Mouse (Mus musculus) lung, postnatal 4 days (tissue): ENCODE measurements around the gene Rgsl1.

Experiments
- DNase-seq, 2 experiments: peaks; one replicate each; pipeline ENCODE4 v3.0.0; 2021

Rgsl1 gene

GRCm38 (mm10) chr1:153739437-153740015 lies 104.4 kb downstream of the Rgsl1 start:
- DNase-seq = no peak

DNA sequence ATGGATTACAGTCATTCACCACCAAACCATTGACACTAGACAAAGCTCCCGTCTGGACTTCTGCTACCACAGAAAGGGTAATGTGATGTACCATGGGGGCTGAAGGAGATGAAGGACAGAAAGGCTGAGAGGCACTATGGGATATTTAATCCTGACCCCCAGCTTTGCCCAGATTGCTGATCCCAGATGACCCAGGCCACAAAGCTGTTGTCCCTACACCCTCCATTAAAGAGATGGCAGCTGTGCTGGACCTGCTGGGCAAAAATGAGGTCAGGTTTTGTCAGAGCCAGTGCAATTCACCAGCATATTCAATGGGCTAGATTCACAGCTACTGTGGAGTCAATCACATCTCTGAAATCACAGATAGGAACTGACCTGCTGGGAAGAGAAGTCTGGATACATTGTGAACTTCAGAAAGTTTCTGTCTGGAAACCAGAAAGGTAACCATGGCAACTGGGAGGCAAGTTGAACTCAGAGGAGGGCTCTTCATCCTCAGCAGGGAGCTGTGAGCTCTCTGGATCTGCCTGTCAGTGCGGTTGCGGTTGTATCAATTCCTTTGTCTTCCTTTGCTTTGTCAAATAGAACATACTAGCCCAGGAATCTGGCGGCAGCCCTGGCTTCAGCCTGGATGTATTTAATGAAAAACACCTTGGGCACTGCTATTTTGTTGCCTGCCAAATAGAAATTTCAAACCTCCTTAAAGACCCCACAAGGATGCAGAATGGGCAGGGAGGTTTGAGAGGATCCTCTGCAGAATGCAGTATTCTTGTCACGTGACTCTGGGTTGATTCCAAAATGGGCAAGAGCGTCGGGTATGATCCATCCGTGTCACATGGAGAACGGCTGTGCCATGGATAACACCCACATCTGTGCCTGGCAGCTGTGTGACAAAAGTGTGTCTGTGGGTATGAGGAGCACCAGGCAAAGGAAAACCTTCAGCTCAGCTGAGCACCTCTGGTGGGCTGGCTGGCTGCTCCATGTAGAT lies 106.5 kb downstream of the Rgsl1 start:
- DNase-seq = no peak

DNA sequence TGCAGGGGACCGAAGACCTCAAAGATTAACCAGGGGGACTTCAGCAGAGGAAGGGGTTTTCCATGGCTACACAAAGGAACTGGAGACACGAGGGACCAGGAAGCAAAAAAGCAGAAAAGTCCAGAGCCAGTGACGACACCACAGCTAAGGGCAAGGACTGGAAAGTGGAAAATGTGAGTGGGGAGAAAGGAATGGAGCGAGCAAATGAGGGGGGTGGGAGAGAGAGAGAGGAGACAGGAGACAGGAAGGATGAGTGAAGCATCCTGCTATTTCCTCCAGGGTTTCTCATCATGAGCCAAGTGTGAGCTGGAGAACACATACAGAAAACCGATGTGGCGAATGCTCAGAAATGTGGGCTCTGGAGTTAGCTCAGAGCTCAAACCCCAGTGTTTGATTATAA lies 107.8 kb downstream of the Rgsl1 start:
- DNase-seq = peak in 1 of 2 experiments; percentile 24

- no peak for DNase-seq
These were observed 109.1 kb downstream of the Rgsl1 start for GRCm38 (mm10) chr1:153734866-153735265.

GRCm38 (mm10) chr1:153733181-153733580 lies 110.8 kb downstream of the Rgsl1 start:
- DNase-seq = no peak

GRCm38 (mm10) chr1:153730671-153731070 lies 113.3 kb downstream of the Rgsl1 start:
- peak; percentile 40 to 75 for DNase-seq

GRCm38 (mm10) chr1:153729806-153730205 lies 114.1 kb downstream of the Rgsl1 start:
- no peak for DNase-seq
